Mouse (Mus musculus) midbrain, embryonic 14.5 days (tissue): ENCODE results near the gene M6pr. TPM values are rescaled to one million over a fixed set of nuclear protein-coding genes. Genes with fewer than 3 reads are reported as not detected.

ENCODE experiments used
- ATAC-seq: fragments of 200-750 bp; cut with Nextera tagmentation; 2 replicates; pipeline ENCODE4 v1.8.0; 2017; ENCODE audit warnings: moderate number of reproducible peaks, moderate library complexity; ENCODE audit not compliant: low FRiP score, low TSS enrichment
- DNase-seq: peaks from one replicate; pipeline ENCODE4 v3.0.0-alpha.2; 2015
- H3K27ac ChIP-seq: fragments of 300-500 bp; sonication (generic); replicated peaks from 2 replicates; pipeline ENCODE4 v1.5.1; 2014; ENCODE audit warnings: mild to moderate bottlenecking, low read depth, low read length, moderate library complexity
- H3K27me3 ChIP-seq: fragments of 300-500 bp; sonication (generic); 2 replicates; pipeline ENCODE4 v1.6.1; 2014; ENCODE audit warnings: low read length, control low read depth, mixed read lengths; ENCODE audit not compliant: control insufficient read depth, insufficient read depth
- H3K36me3 ChIP-seq: fragments of 300-500 bp; sonication (generic); 2 replicates; pipeline ENCODE4 v1.6.1; 2014; ENCODE audit warnings: low read length, control low read depth; ENCODE audit not compliant: control insufficient read depth, insufficient read depth
- H3K4me1 ChIP-seq: fragments of 300-500 bp; sonication (generic); 2 replicates; pipeline ENCODE4 v1.6.1; 2014; ENCODE audit warnings: mild to moderate bottlenecking, antibody characterized with exemption, low read length, control low read depth; ENCODE audit not compliant: control insufficient read depth, insufficient read depth
- H3K4me2 ChIP-seq: fragments of 300-500 bp; sonication (generic); 2 replicates; pipeline ENCODE4 v1.6.1; 2014; ENCODE audit warnings: mild to moderate bottlenecking, low read length, moderate library complexity
- H3K4me3 ChIP-seq: fragments of 300-500 bp; sonication (generic); replicated peaks from 2 replicates; pipeline ENCODE4 v1.5.1; 2014; ENCODE audit warnings: low read depth, low read length
- H3K9ac ChIP-seq: fragments of 300-500 bp; sonication (generic); replicated peaks from 2 replicates; pipeline ENCODE4 v1.6.1; 2014; ENCODE audit warnings: mild to moderate bottlenecking, low read length, moderate library complexity
- H3K9me3 ChIP-seq: fragments of 300-500 bp; sonication (generic); 2 replicates; pipeline ENCODE4 v1.6.1; 2016; ENCODE audit warnings: low read length, control low read depth, mixed read lengths; ENCODE audit not compliant: control insufficient read depth
- WGBS: fragments of 180-500 bp; shearing (Covaris S2); extraction: QIAGEN DNeasy Blood & Tissue Kit; methylation state at CpG from one replicate; pipeline ENCODE4 v1.1.7; 2014; 5-methylcytosine and 5-hydroxymethylcytosine counted together
- polyA plus RNA-seq: library from polyadenylated mRNA; unstranded; fragments of >200 nt; fragmentation: Nextera tagmentation; extraction: Ambion mirVana; gene quantifications from 2 replicates; pipeline ENCODE4 v1.2.1, GENCODE M21; 2014

M6pr gene
- polyA plus RNA-seq, 1 experiment from 2014 or later, result 60.9 TPM

GRCm38 (mm10) chr6:122318726-122319125, 10.2 kb downstream of the M6pr start:
- Histone ChIP-seq H3K4me2 (no peak overlapping the region), H3K9ac (no peak overlapping the region), H3K4me3 (no peak overlapping the region), H3K9me3 (no peaks in the 10 kb centered on the region), H3K27ac (no peak overlapping the region), H3K4me1 (no peaks in the 10 kb centered on the region), H3K27me3 (no peaks in the 10 kb centered on the region), H3K36me3 (peaks cover 98% of the 10 kb centered on the region)
- WGBS, result 100% methylated on average over 1 of the region's 1 CpGs
- no peak for ATAC-seq
- no peak for DNase-seq

DNA sequence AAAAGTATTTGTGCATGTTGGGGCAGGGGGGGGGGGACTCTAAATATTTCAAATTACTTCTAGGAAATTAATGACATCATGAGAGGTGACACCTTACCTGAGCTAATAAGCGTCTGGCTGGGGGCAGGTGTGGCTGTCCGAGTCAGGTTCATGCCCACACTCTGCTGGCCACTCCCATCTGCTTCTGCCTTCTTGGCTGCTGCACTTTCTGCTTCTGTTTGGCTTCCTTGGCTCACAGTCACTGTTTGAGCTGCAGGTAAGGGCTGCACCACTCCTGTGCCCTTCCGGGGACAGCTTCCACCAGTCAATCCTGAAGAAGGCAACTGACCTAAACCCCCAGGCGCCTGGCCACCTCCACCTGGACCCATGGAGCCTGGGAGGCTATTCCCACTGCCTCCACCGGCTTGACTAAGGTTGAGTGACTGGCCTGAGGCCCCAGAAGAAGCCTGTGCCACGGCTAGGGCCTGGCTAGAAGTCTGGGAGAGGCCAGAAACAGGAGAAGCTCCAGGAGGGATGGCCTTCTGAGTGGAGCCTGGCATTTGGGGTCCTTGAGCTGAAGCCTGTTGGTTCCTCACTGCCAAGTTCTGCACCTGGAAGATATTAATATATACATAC, 16.9 kb downstream of the M6pr start:
- peaks cover 70% of the 10 kb centered on the region for H3K36me3 ChIP-seq
- H3K4me3 ChIP-seq, result no peak overlapping the region
- H3K4me2 ChIP-seq, result no peak overlapping the region
- WGBS, result 94% methylated on average over 6 of the region's 6 CpGs
- ATAC-seq (no peak), DNase-seq (no peak)
- no peak overlapping the region for H3K9ac ChIP-seq
- no peaks in the 10 kb centered on the region for H3K9me3 ChIP-seq
- H3K27ac ChIP-seq, result no peak overlapping the region
- H3K4me1 ChIP-seq, result no peaks in the 10 kb centered on the region
- H3K27me3 ChIP-seq, result no peaks in the 10 kb centered on the region

- no peak overlapping the region for H3K4me2 ChIP-seq
- H3K27ac ChIP-seq, result no peak overlapping the region
- no peaks in the 10 kb centered on the region for H3K27me3 ChIP-seq
- no peaks in the 10 kb centered on the region for H3K9me3 ChIP-seq
- ATAC-seq (no peak), DNase-seq (no peak)
- no peak overlapping the region for H3K4me3 ChIP-seq
- H3K4me1 ChIP-seq, result peaks cover 7% of the 10 kb centered on the region
- no peak overlapping the region for H3K9ac ChIP-seq
- WGBS, result 93% methylated on average over 13 of the region's 13 CpGs
- peaks cover 57% of the 10 kb centered on the region for H3K36me3 ChIP-seq
Observed at GRCm38 (mm10) chr6:122333081-122333612, 24.6 kb downstream of the M6pr start.

DNA sequence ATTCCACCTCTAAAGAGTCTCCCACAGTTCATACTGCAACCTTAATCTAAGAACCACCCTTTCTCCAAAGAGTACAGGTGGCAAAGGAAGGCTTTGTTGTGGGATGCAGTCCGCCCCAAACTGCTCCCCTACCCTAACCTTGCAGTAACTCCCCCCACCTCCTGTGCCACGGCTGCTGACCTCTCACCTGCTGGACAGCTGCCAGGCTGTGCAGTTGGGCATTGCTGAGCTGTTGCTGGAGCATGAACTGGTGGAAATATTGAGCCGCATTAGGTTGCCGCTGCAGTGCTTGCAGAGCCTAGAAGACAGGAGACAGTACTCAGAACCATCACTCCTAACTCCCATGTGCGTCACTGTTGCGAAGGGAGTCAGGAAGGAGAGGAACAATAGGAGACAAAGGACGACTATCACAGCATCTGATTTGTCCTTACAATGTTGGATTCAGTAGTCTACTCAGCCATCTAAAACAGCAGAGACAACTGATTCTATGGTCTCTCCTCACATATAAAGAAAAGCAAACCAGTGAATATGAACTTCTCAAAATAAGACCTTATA, 26.3 kb downstream of the M6pr start:
- Histone ChIP-seq H3K9ac (no peak overlapping the region), H3K27me3 (no peaks in the 10 kb centered on the region), H3K4me3 (no peak overlapping the region), H3K4me2 (no peak overlapping the region), H3K4me1 (peaks cover 14% of the 10 kb centered on the region), H3K36me3 (peaks cover 51% of the 10 kb centered on the region), H3K9me3 (no peaks in the 10 kb centered on the region), H3K27ac (no peak overlapping the region)
- WGBS, result 80% methylated on average over 7 of the region's 7 CpGs
- ATAC-seq (no peak), DNase-seq (no peak)

GRCm38 (mm10) chr6:122337546-122337945, 29.0 kb downstream of the M6pr start:
- no peak overlapping the region for H3K9ac ChIP-seq

DNA sequence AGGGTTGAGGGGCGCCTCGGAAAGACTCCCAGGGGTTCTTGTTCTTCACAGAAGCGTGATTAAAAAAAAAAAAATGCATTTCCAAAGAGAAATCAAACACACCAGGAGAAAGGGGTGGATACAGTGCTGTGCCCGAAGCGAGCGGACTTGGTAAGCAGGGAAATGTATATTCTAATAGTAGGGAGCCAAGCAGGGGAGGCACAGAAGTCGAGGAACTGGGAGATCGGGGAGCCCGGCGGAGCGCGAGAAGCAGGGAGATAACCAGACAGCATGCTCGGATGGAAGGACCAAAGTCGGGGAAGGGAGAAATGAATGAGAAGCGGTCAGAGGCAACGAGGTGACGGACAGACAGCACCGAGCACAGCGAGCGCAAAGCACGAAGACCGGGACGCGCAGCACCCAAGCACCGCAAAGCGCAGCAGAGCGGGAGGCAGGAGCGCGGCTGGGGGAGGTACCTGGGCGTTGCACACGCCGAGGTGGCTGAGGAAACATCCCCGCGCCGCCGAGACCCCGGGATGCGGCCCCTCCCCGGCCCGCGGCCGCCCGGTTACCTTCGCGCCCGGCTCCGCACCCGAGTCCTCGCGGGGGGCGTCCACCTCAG, 30.6 kb downstream of the M6pr start:
- DNase-seq, result peak; percentile 85
- Histone ChIP-seq H3K4me2 (peak overlapping the region; percentile 73), H3K27me3 (no peaks in the 10 kb centered on the region)

More at GRCm38 (mm10) chr6:122337546-122337945, 29.0 kb downstream of the M6pr start:
- H3K27me3 ChIP-seq, result no peaks in the 10 kb centered on the region
- peak overlapping the region; percentile 73; the same call in 1 of the 2 replicates for H3K4me2 ChIP-seq
- H3K4me1 ChIP-seq, result peaks cover 23% of the 10 kb centered on the region
- H3K36me3 ChIP-seq, result peaks cover 36% of the 10 kb centered on the region
- no peaks in the 10 kb centered on the region for H3K9me3 ChIP-seq
- H3K27ac ChIP-seq, result no peak overlapping the region
- H3K4me3 ChIP-seq, result no peak overlapping the region
- DNase-seq (no peak), ATAC-seq (no peak)
- 57% methylated on average over 6 of the region's 6 CpGs for WGBS

GRCm38 (mm10) chr6:122339648-122340341, 31.3 kb downstream of the M6pr start:
- H3K36me3 ChIP-seq, result peaks cover 14% of the 10 kb centered on the region
- ATAC-seq (peak; percentile 91), DNase-seq (peak; percentile 97)
- peak overlapping the region; percentile 77 for H3K9ac ChIP-seq
- peak overlapping the region; percentile 69 for H3K4me3 ChIP-seq
- H3K4me2 ChIP-seq, result peak overlapping the region; percentile 73
- peak overlapping the region; percentile 97 for H3K27ac ChIP-seq
- H3K4me1 ChIP-seq, result peaks cover 23% of the 10 kb centered on the region
- WGBS, result 1% methylated on average over 39 of the region's 71 CpGs
- no peaks in the 10 kb centered on the region for H3K27me3 ChIP-seq
- H3K9me3 ChIP-seq, result no peaks in the 10 kb centered on the region

More for the DNA sequence above, 30.6 kb downstream of the M6pr start:
- peak overlapping the region; percentile 69 for H3K4me3 ChIP-seq
- peak overlapping the region; percentile 97 for H3K27ac ChIP-seq
- H3K9me3 ChIP-seq, result no peaks in the 10 kb centered on the region
- under 1% methylated on average over 43 of the region's 51 CpGs for WGBS
- ATAC-seq, result peak; percentile 77
- peaks cover 23% of the 10 kb centered on the region for H3K4me1 ChIP-seq
- peaks cover 20% of the 10 kb centered on the region for H3K36me3 ChIP-seq
- H3K9ac ChIP-seq, result peak overlapping the region; percentile 77

DNA sequence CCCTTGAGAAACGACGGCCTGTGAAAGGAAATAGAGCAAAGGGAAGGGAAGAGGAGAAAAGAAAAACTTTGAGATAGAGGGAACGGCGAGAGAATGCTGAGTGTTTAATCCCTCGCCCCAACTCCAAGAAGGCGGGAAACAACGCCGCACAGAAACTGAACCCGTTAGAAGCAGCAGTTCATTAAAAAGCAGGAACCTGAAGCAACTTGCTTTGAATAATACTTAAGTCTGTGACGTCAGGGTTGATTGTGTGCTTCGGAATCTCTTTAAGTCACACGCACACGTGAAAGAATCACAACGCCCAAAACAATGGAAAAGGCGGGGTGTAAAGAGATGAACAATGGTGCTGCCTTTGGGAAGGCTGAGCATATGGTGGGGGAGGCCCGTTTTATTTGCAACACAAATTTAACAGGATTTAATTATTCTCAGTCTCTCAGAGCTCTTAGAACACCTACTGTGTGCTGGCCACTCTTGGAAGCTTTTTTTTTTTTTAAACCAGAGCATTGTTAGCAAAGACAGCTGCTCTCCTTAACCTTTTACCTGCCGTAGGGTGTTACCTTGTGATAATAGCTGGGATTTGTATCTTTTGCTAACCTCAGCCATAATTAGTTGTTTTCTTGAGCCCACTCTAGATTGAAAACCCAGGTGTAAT, 32.0 kb downstream of the M6pr start, which contains the start of gene Phc1:
Gene Phc1 (minus strand): TSS at position 213 of the 652 bp plus-strand sequence.
- peak within 1 kb of the TSS; percentile 97 for H3K27ac ChIP-seq
- peaks cover 9% of the 10 kb centered on the region for H3K36me3 ChIP-seq
- WGBS, result under 1% methylated on average over 17 of the region's 17 CpGs
- peak; percentile 59; the same call in 1 of the 2 replicates for ATAC-seq
- peak; percentile 88 for DNase-seq
- H3K4me1 ChIP-seq, result peaks cover 23% of the 10 kb centered on the region
- H3K27me3 ChIP-seq, result no peaks in the 10 kb centered on the region
- peak within 1 kb of the TSS; percentile 73 for H3K4me2 ChIP-seq
- peak within 1 kb of the TSS; percentile 69 for H3K4me3 ChIP-seq
- no peaks in the 10 kb centered on the region for H3K9me3 ChIP-seq
- peak within 1 kb of the TSS; percentile 77 for H3K9ac ChIP-seq
